ENCODE assay signal across 8 mouse cellular contexts in genomic region chr2:158408997-158409594, GRCm38 (mm10). TPM values are rescaled to one million over a fixed set of nuclear protein-coding genes. Genes with fewer than 3 reads are reported as not detected.
A peak's percentile ranks its signal among the peaks of the same experiment; 100 is the strongest.
DNase-seq lines count a peak whose midpoint lies in the region; ATAC-seq and TF ChIP-seq lines count a peak whose summit lies in the region.

No protein-coding gene starts in this region.

- H3K27me3 ChIP-seq in heart, embryonic 11.5 days (ENCODE audit: control insufficient read depth, insufficient read depth, low read length), result no peaks in the 10 kb centered on the region
- H3K27me3 ChIP-seq in hindbrain, embryonic 11.5 days (ENCODE audit: control insufficient read depth, insufficient read depth, low read length), result no peaks in the 10 kb centered on the region
- no peaks in the 10 kb centered on the region for H3K27me3 ChIP-seq in midbrain, embryonic 12.5 days

- ATAC-seq in heart, embryonic 11.5 days (replicated peaks; ENCODE audit: insufficient number of reproducible peaks, low FRiP score, low TSS enrichment), result 0 out of 2 replicates have a peak, but pooled peaks have one; percentile 11
- ATAC-seq in hindbrain, embryonic 11.5 days (ENCODE audit: low FRiP score), result no peak; the same call in 1 of the 2 replicates
- peak; percentile 21 for ATAC-seq in midbrain, embryonic 12.5 days (ENCODE audit: low FRiP score, low read depth)

- peak overlapping the region; percentile 97 for H3K4me3 ChIP-seq in heart, embryonic 11.5 days (ENCODE audit: low read depth, low read length)
- H3K4me3 ChIP-seq in ES-E14 (ENCODE audit: insufficient read depth in 1 of 2, low read depth in 1 of 2, low read length in 2 of 2, poor library complexity in 1 of 2, severe bottlenecking in 1 of 2), result peak overlapping the region; percentile 51 to 59
- H3K4me3 ChIP-seq in hindbrain, embryonic 11.5 days (ENCODE audit: low read depth, low read length), result peak overlapping the region; percentile 89
- peak overlapping the region; percentile 83 for H3K4me3 ChIP-seq in midbrain, embryonic 12.5 days

- H3K4me1 ChIP-seq in heart, embryonic 11.5 days (ENCODE audit: control insufficient read depth, insufficient read depth, low read length), result peaks cover 19% of the 10 kb centered on the region
- peaks cover 0 to 4% of the 10 kb centered on the region in 2 experiments; a peak in 1 of 4 replicates for H3K4me1 ChIP-seq in ES-E14 (ENCODE audit: control insufficient read depth in 2 of 2, insufficient read depth in 2 of 2, low read length in 2 of 2, poor library complexity in 1 of 2)
- H3K4me1 ChIP-seq in hindbrain, embryonic 11.5 days (replicated peaks; ENCODE audit: control insufficient read depth, insufficient read depth, low read length), result no peaks in the 10 kb centered on the region
- peaks cover 19% of the 10 kb centered on the region for H3K4me1 ChIP-seq in midbrain, embryonic 12.5 days

- peak overlapping the region; percentile 46 for H3K9ac ChIP-seq in heart, embryonic 11.5 days (ENCODE audit: low read depth, low read length)
- peak overlapping the region; percentile 68 for H3K9ac ChIP-seq in ES-E14 (ENCODE audit: insufficient read depth, low read depth, low read length, poor library complexity, severe bottlenecking)
- H3K9ac ChIP-seq in hindbrain, embryonic 11.5 days (ENCODE audit: low read depth, low read length), result 0 out of 2 replicates have a peak overlapping the region, but pooled peaks have one; percentile 20
- peak overlapping the region; percentile 35; the same call in 1 of the 2 replicates for H3K9ac ChIP-seq in midbrain, embryonic 12.5 days (replicated peaks)

- no peaks in the 10 kb centered on the region for H3K9me3 ChIP-seq in heart, embryonic 11.5 days (replicated peaks; ENCODE audit: control insufficient read depth, low read length)
- no peaks in the 10 kb centered on the region for H3K9me3 ChIP-seq in ES-E14 (ENCODE audit: control insufficient read depth, insufficient read depth, low read depth, low read length)
- H3K9me3 ChIP-seq in hindbrain, embryonic 11.5 days (ENCODE audit: control insufficient read depth, low read length), result no peaks in the 10 kb centered on the region
- no peaks in the 10 kb centered on the region for H3K9me3 ChIP-seq in midbrain, embryonic 12.5 days

- in situ Hi-C loops in ES-E14 (cut with MboI; ENCODE audit: low sequenced_read_pairs in 2 of 2, unreplicated experiment in 2 of 2), result no loop called here

- DNase-seq in heart, postnatal 4 days, result no peak
- DNase-seq in ES-E14 (ENCODE audit: low read depth, low spot score), result no peak
- DNase-seq in hindbrain, embryonic 11.5 days (ENCODE audit: low spot score), result no peak
- no peak for DNase-seq in cerebellum, adult 18-20 months
- DNase-seq in layer of hippocampus, postnatal 36 days, result no peak
- no peak for DNase-seq in cerebellum, postnatal 25 days

- H3K36me3 ChIP-seq in heart, embryonic 11.5 days (ENCODE audit: control insufficient read depth, insufficient read depth, low read length), result no peaks in the 10 kb centered on the region
- no peaks in the 10 kb centered on the region for H3K36me3 ChIP-seq in ES-E14 (ENCODE audit: control insufficient read depth, insufficient read depth, low read length, poor library complexity, severe bottlenecking)
- H3K36me3 ChIP-seq in hindbrain, embryonic 11.5 days (ENCODE audit: control insufficient read depth, insufficient read depth, low read length), result no peaks in the 10 kb centered on the region
- no peaks in the 10 kb centered on the region for H3K36me3 ChIP-seq in midbrain, embryonic 12.5 days

- H3K4me2 ChIP-seq in heart, embryonic 11.5 days, result peak overlapping the region; percentile 61
- H3K4me2 ChIP-seq in hindbrain, embryonic 11.5 days (replicated peaks; ENCODE audit: low read depth, low read length), result peak overlapping the region; percentile 33
- H3K4me2 ChIP-seq in midbrain, embryonic 12.5 days (replicated peaks), result peak overlapping the region; percentile 55

- 22% methylated on average over 14 of the region's 14 CpGs for WGBS in heart, embryonic 11.5 days (ENCODE audit: insufficient replicate concordance)
- 28% methylated on average over 14 of the region's 14 CpGs for WGBS in hindbrain, embryonic 11.5 days
- WGBS in midbrain, embryonic 12.5 days, result 25% methylated on average over 14 of the region's 14 CpGs

- no peak overlapping the region for H3K27ac ChIP-seq in heart, embryonic 11.5 days (ENCODE audit: low read depth, low read length)
- H3K27ac ChIP-seq in ES-E14 (ENCODE audit: insufficient read depth, low read depth, low read length, poor library complexity, severe bottlenecking), result no peak overlapping the region
- no peak overlapping the region for H3K27ac ChIP-seq in hindbrain, embryonic 11.5 days (ENCODE audit: low read depth, low read length)
- H3K27ac ChIP-seq in midbrain, embryonic 12.5 days (replicated peaks), result no peak overlapping the region

TF ChIP-seq in ES-E14, 5 proteins besides CTCF, POLR2A, EP300 and RAD21:
- TF ChIP-seq MAFK (IDR thresholded peaks at IDR 0.05; ENCODE audit: insufficient read depth, low read depth, low read length), result no peak
- no peak for TF ChIP-seq HCFC1 (IDR thresholded peaks at IDR 0.05; ENCODE audit: borderline replicate concordance, insufficient read depth, low read length)
- TF ChIP-seq CHD2 (IDR thresholded peaks at IDR 0.05; ENCODE audit: low read depth, low read length), result no peak
- no peak for TF ChIP-seq ZNF384 (IDR thresholded peaks at IDR 0.05; ENCODE audit: low read depth, low read length)
- TF ChIP-seq ZC3H11A (IDR thresholded peaks at IDR 0.05; ENCODE audit: borderline replicate concordance, low read depth, low read length), result no peak

RNA-seq across cellular contexts. Expression of gene Ralgapb, which starts 0.6 kb away (rescaled TPM):
- 13.2 and 16.5 TPM in 2 replicates for polyA plus RNA-seq in heart, embryonic 11.5 days (2014; fragmentation: Nextera tagmentation; extraction: Ambion mirVana)
- 10 to 100 TPM; 29.2 to 32.9 TPM for total RNA-seq in heart, postnatal 4 days (2021)
- 20.3 and 23.0 TPM in 2 replicates for total RNA-seq in ES-E14 (2012; rRNA removed)
- polyA plus RNA-seq in hindbrain, embryonic 11.5 days (2014; fragmentation: Nextera tagmentation; extraction: Ambion mirVana), result 25.6 and 32.4 TPM in 2 replicates
- 24.8 and 25.6 TPM in 2 replicates for polyA plus RNA-seq in midbrain, embryonic 12.5 days (2016; fragmentation: Nextera tagmentation; extraction: Ambion mirVana)
- total RNA-seq in layer of hippocampus, postnatal 36 days (2021), result 10 to 100 TPM; 96.9 to 98.7 TPM

RNA-seq across cellular contexts. Expression of gene Snhg11, which starts 33.7 kb away (rescaled TPM):
- 1.3 and 1.6 TPM in 2 replicates for polyA plus RNA-seq in heart, embryonic 11.5 days (2014; fragmentation: Nextera tagmentation; extraction: Ambion mirVana)
- under 1 TPM; 0.05 to 0.52 TPM for total RNA-seq in heart, postnatal 4 days (2021)
- 15.9 and 25.2 TPM in 2 replicates for total RNA-seq in ES-E14 (2012; rRNA removed)
- 42.3 and 79.1 TPM in 2 replicates for polyA plus RNA-seq in hindbrain, embryonic 11.5 days (2014; fragmentation: Nextera tagmentation; extraction: Ambion mirVana)
- polyA plus RNA-seq in midbrain, embryonic 12.5 days (2016; fragmentation: Nextera tagmentation; extraction: Ambion mirVana), result 74.5 and 80.3 TPM in 2 replicates
- total RNA-seq in layer of hippocampus, postnatal 36 days (2021), result 100 to 1,000 TPM; 527 to 578 TPM

Comparison
In these comparisons a context has a peak if more than half of its experiments do, and no peak if none do; other contexts are left out.
1. RNA of gene Snhg11, which starts 33.7 kb away (total RNA-seq): 527 to 578 TPM in layer of hippocampus, postnatal 36 days; 15.9 to 25.2 TPM in ES-E14 and 0.05 to 0.52 TPM in heart, postnatal 4 days; every median in the first group is over 10 times any median in the second.
2. Peak in every context shown above with its lines, with median percentiles within 50 percentile points of each other: H3K4me2 ChIP-seq, H3K4me3 ChIP-seq and H3K9ac ChIP-seq.